In genomic region chr9:75440796-75441666, GRCm38 (mm10) we compare ENCODE assay signal across 7 mouse cellular contexts. TPM values are rescaled to one million over a fixed set of nuclear protein-coding genes. Genes with fewer than 3 reads are reported as not detected.
DNase-seq lines count a peak whose midpoint lies in the region; ATAC-seq and TF ChIP-seq lines count a peak whose summit lies in the region.

TSS of gene Leo1 (plus strand) at chr9:75441524.

- under 1% methylated on average over 33 of the region's 45 CpGs for WGBS in intestine, postnatal 0 days
- under 1% methylated on average over 45 of the region's 45 CpGs for WGBS in midbrain, embryonic 12.5 days
- 1% methylated on average over 45 of the region's 45 CpGs for WGBS in small intestine, adult 2 months

- no peaks in the 10 kb centered on the region for H3K9me3 ChIP-seq in intestine, postnatal 0 days (ENCODE audit: control insufficient read depth)
- no peaks in the 10 kb centered on the region for H3K9me3 ChIP-seq in midbrain, embryonic 12.5 days

- no peaks in the 10 kb centered on the region for H3K27me3 ChIP-seq in intestine, postnatal 0 days (replicated peaks; ENCODE audit: control insufficient read depth, insufficient read depth, low read length)
- H3K27me3 ChIP-seq in midbrain, embryonic 12.5 days, result no peaks in the 10 kb centered on the region
- H3K27me3 ChIP-seq in small intestine, adult 2 months (ENCODE audit: control insufficient read depth, insufficient read depth, low read length), result no peaks in the 10 kb centered on the region

- H3K36me3 ChIP-seq in intestine, postnatal 0 days (ENCODE audit: control insufficient read depth, insufficient read depth), result no peaks in the 10 kb centered on the region; the same call in 1 of the 2 replicates
- H3K36me3 ChIP-seq in midbrain, embryonic 12.5 days, result peaks cover 15% of the 10 kb centered on the region
- peaks cover 7% of the 10 kb centered on the region for H3K36me3 ChIP-seq in small intestine, adult 2 months (ENCODE audit: control insufficient read depth, insufficient read depth, low read length)

- peak; percentile 91 for ATAC-seq in intestine, postnatal 0 days
- peak; percentile 94 for ATAC-seq in midbrain, embryonic 12.5 days (ENCODE audit: low FRiP score, low read depth)

- H3K4me1 ChIP-seq in intestine, postnatal 0 days (replicated peaks; ENCODE audit: control insufficient read depth, insufficient read depth, low read length), result peaks cover 5% of the 10 kb centered on the region
- peaks cover 13% of the 10 kb centered on the region for H3K4me1 ChIP-seq in midbrain, embryonic 12.5 days
- H3K4me1 ChIP-seq in small intestine, adult 2 months (ENCODE audit: control insufficient read depth, insufficient read depth, insufficient read length, low read length), result peaks cover 2% of the 10 kb centered on the region

- peak within 1 kb of the TSS; percentile 75 for H3K9ac ChIP-seq in intestine, postnatal 0 days (ENCODE audit: low read depth, low read length)
- peak within 1 kb of the TSS; percentile 87 for H3K9ac ChIP-seq in midbrain, embryonic 12.5 days (replicated peaks)

- TF ChIP-seq POLR2A in small intestine, adult 2 months (IDR thresholded peaks at IDR 0.05; ENCODE audit: low read depth, low read length), result peak; percentile 49; the same call in 1 of the 2 replicates

- no peak for TF ChIP-seq CTCF in intestine, postnatal 0 days (IDR thresholded peaks at IDR 0.05; ENCODE audit: low read depth)
- no peak for TF ChIP-seq CTCF in small intestine, adult 2 months (IDR thresholded peaks at IDR 0.05; ENCODE audit: extremely low read depth, insufficient read length, insufficient replicate concordance, low read depth, low read length)

- DNase-seq in adrenal gland, adult 2 months, result peak; percentile 92
- DNase-seq in embryo, embryonic 11.5 days (ENCODE audit: low read depth, low spot score), result peak; percentile 76
- peak; percentile 61 to 87 for DNase-seq in gastrocnemius, postnatal 4 days (ENCODE audit: low spot score in 2 of 2)
- DNase-seq in left cerebral cortex, postnatal 4 days, result peak; percentile 87

- H3K4me2 ChIP-seq in intestine, postnatal 0 days (replicated peaks; ENCODE audit: low read depth), result peak within 1 kb of the TSS; percentile 65
- peak within 1 kb of the TSS; percentile 68 for H3K4me2 ChIP-seq in midbrain, embryonic 12.5 days (replicated peaks)

- H3K27ac ChIP-seq in intestine, postnatal 0 days (ENCODE audit: low read depth, low read length), result peak within 1 kb of the TSS; percentile 76
- H3K27ac ChIP-seq in midbrain, embryonic 12.5 days (replicated peaks), result peak within 1 kb of the TSS; percentile 84
- peak within 1 kb of the TSS; percentile 47; the same call in 1 of the 2 replicates for H3K27ac ChIP-seq in small intestine, adult 2 months (ENCODE audit: insufficient read depth, low read depth, low read length)

- intact Hi-C loops in left cerebral cortex, postnatal 4 days (cut with DNase I), result no loop called here

- H3K4me3 ChIP-seq in intestine, postnatal 0 days (ENCODE audit: low read depth, low read length), result peak within 1 kb of the TSS; percentile 54
- peak within 1 kb of the TSS; percentile 87 for H3K4me3 ChIP-seq in midbrain, embryonic 12.5 days
- peak within 1 kb of the TSS; percentile 90 for H3K4me3 ChIP-seq in small intestine, adult 2 months (ENCODE audit: low read depth, low read length)

RNA-seq across cellular contexts. Expression of gene Leo1, which starts in this region (rescaled TPM):
- 10 to 100 TPM; 21.8 to 31.7 TPM for total RNA-seq in adrenal gland, adult 2 months (2021)
- polyA plus RNA-seq in adrenal gland, adult 2 months (2012; rRNA removed), result 1.4 and 1.5 TPM in 2 replicates
- total RNA-seq in gastrocnemius, postnatal 4 days (2021), result 10 to 100 TPM; 27.4 to 31.6 TPM
- polyA plus RNA-seq in intestine, postnatal 0 days (2015; fragmentation: Nextera tagmentation; extraction: Ambion mirVana), result 14.7 and 16.3 TPM in 2 replicates
- 10 to 100 TPM; 36.9 to 38.3 TPM for total RNA-seq in left cerebral cortex, postnatal 4 days (2021)
- 51.3 and 51.6 TPM in 2 replicates for polyA plus RNA-seq in midbrain, embryonic 12.5 days (2016; fragmentation: Nextera tagmentation; extraction: Ambion mirVana)
- 1.7 and 2.8 TPM in 2 replicates for polyA plus RNA-seq in small intestine, adult 2 months (2012; rRNA removed)

Comparison
In these comparisons a context has a peak if more than half of its experiments do, and no peak if none do; other contexts are left out.
1. Peak in every context shown above with its lines: DNase-seq, ATAC-seq, H3K4me3 ChIP-seq and H3K27ac ChIP-seq.